Mouse (Mus musculus) erythroblast, adult 5-6 weeks (primary cell): ENCODE data around the gene Tssc4. TPM values are rescaled to one million over a fixed set of nuclear protein-coding genes. Genes with fewer than 3 reads are reported as not detected.

Source experiments
- ATAC-seq: replicated peaks from 2 replicates; pipeline ENCODE4 v1.8.0; 2016; ENCODE audit warnings: moderate number of reproducible peaks, mild to moderate bottlenecking, moderate TSS enrichment, inconsistent platforms; ENCODE audit not compliant: poor library complexity, low FRiP score, severe bottlenecking
- total RNA-seq, 2 experiments: library from RNA; stranded (forward) in 1 of 2; stranded (reverse) in 1 of 2; fragments of 150-400 nt in 1 of 2; fragments of 200-764, 138-1000 nt in 1 of 2; gene quantifications; 2 replicates each; pipeline versions ENCODE4 v1.2.3 to v1.2.4; 2015 to 2017; ENCODE audit warnings: low replicate concordance in 2 of 2

The Tssc4 gene
- total RNA-seq, 2 experiments from 2014 or later, result 1.3 to 16.4 TPM

DNA sequence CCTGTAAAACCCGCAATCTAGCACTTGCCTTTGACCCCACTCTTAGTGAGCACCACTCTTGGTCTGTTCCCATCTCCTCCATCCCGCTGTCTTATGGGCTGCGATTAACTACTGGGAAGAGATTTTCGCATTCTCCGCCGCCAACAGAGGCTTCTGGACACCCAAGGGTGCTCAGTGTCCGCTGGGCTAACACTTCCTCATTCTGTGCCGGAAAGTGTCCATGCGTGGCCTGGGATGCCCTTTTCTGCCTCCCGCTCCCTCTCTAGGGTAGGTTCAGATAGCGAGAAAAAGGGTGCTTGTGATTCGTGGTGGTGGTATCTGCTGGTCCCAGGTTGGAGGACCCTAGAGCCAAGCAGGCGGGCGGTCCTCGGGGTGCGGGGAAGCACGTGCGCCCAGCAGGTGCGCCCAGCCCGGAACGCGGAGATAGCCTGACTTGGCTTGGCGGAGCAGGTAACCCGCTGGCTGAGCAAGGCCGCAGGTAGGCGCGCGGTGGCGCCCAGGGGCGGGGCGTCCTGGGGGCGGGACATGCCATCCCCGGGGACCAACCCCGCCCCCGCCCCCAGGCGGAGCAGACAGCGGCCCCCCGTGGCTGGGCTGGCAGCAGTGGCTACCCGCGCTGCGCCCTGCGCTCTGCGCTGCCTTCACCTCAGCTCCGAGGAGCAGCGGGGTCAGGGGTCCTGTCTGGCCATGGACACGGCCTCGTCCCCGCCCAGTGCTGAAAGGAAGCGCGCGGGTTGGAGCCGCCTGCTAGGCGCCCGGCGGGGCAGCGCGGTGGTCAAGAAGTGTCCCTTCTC, 37.8 kb downstream of the Tssc4 start:
- ATAC-seq, result no peak

DNA sequence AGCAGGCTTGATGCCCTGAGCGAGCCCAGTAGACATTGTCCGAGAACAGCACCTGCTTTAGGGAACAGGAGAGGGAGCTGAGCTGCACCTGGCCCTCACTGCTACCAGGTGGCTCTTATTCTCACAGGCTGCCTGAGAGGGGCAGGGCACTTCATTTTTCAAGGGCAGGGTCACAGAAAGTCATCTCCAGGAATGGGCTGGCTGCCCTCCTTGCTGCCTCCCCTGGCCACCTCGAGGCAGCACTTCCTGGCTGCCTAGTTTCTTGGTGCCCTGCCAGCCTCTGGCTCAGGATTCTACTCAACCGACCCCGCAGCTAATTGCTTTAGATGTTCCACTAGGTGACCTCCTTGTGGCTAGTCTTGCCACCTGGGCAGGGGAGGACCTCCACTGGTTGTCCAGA, 39.2 kb downstream of the Tssc4 start:
- no peak for ATAC-seq

DNA sequence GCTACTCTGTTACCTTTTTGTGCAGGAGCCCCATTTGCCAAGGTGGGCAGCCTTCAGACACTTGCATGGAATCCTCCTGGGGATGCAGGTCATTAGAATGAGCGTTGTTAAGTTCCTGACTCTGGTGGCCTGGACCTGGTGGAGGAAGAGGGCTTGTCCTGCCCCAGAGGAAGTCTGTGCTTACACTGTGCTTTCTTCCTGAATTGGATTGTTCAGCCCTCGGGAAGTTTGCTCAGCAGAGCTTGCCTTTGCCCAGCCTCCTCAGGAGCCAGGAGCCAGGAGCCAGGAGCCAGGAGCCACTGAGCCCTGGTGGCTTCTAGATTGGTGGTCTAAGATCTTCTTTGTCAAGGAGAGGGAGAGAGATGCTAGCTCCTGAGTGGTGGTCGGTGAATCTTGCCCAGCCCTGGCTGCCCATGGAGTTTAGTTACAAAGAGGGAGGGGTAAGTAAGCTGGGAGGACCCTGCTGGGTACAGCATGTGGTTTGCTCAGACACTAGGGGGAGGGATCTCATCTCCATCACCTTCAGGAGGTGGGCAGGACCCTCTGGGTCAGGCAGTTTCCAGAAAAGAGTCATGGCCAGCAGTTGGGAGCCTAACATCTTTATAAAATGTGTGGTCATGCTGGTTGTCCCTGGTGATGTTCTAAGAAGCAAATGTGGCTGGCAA, 40.1 kb downstream of the Tssc4 start:
- ATAC-seq, result no peak

DNA sequence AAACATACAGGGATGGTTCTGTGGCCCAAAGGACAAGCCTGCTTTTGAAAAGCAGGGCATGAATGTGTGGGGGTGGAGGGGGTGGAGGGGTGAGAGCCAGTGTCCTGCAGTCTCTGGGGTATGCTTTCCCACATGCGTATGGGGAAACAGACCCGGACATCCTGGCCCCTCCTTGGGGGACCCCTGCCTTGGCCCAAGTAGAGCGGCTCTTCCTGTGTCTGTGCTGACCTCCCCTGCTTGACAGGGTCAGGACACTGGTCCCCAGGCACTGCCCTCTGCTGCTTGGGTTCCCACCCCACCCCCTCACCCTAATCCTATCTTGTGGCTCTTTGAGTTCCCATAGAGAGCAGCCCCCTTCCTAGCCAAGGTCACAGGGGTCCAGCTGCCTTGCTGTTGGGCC, 40.6 kb downstream of the Tssc4 start:
- no peak for ATAC-seq

DNA sequence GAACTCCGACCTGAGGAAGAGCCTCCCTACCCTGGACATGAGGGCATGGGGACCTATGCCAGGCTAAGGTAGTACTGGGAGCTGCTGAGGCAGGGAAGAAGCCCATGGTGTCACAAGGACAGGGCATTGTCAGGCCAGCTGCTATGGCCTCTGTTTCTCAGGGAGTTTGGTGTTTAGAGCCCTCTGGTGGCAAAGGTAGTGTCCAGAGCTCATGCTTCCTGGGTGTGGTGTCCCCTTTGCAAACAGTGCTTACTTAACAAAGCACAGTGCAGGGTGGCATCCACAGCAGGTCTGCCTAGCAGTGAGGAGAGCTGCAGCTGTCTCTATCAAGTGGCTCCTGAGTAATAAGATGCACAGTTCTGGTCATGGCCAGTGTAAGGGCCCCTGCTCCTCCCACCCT, 41.8 kb downstream of the Tssc4 start:
- ATAC-seq, result no peak

DNA sequence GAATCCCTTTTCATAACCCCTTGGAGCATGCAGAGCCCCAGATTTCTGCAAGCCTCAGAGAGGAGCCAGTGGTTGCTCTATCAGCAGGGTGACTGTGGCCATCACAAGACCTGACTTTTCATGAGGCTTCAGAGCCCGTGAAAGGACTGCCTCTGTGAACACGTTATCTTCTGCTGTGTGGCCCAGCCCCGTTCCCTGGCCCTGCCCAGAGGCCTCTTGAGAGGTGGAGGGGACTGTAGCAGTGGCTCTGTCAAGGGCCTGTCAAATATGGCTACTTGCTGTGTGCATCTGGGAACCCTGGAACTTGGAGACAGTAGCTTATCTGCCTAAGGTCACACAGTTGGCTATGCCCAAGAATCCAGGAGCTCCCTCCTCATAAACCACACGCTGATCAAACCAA, 42.7 kb downstream of the Tssc4 start:
- no peak for ATAC-seq

DNA sequence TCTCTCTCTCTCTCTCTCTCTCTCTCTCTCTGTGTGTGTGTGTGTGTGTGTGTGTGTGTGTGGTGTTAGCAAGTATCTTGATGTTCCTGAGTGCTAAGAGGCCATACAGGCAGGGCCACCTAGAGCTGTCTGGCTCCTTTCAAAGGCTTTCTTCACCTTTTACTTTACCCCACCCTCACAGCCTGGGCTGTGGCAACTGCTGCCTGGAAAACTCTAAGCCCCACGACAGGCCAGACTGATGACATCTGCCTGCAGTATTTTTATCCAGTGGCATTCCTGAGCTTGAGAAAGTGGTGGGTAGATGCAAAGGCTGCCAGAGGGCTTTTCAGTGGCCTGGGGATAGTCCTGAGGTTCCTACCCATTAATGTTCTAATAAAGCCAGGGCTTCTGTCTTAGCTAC, 43.3 kb downstream of the Tssc4 start:
- ATAC-seq, result no peak

DNA sequence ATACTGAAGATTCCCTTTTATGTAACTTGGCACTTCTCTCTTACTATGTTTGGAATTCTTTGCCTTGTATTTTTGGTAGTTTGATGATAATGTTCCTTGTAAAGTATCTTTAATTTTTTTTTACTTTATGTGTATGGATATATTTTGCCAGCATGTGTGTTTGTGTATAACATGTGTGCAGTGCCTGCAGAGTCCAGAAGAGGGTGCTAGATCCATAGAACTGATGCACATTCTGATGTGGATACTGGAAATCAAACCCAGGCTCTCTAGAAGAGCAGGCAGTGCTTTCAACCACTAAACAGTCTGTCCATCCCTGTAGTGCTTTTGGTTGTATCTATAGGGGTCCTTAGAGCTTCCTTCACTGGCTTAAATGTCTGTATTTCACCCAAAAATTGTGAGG, 45.7 kb downstream of the Tssc4 start:
- no peak for ATAC-seq

DNA sequence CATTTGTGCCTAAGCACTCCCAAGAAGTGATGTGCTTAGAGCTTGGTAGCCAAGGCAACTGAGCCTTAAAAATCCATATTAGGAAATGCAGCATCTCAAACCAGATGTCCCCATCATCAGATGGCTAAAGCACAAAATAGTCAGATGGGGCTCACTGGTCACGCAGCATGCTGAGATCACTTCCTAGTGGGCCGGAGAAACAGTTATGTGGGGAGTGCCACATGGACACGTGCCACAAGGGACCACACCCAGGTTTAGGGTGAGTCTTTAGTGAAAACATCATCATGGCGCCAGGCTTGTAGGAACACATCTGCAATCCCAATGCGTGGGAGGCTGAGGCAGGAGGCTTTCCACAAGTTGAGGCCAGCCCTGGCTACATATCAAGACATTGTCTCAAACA, 47.5 kb downstream of the Tssc4 start:
- ATAC-seq, result no peak

DNA sequence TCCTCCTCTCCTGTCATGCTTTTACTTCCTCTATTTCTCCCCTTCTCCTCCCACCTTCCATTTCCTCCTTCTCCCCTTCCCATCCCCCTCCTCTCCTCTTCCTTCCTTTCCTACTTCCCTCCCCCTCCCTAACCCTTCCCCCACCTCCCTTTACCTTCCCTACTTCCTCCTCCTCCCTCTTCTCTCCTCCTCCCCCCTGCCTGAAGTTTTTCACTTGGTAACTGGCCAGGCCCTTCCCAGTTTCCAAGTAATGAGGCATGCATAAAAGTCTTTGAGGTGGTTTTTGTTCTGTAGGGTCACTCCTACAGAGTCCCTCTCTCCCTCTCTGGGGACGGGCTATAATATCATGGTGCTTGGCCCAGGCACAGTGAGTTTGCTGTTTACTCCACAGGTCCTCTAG, 50.4 kb downstream of the Tssc4 start:
- no peak for ATAC-seq

DNA sequence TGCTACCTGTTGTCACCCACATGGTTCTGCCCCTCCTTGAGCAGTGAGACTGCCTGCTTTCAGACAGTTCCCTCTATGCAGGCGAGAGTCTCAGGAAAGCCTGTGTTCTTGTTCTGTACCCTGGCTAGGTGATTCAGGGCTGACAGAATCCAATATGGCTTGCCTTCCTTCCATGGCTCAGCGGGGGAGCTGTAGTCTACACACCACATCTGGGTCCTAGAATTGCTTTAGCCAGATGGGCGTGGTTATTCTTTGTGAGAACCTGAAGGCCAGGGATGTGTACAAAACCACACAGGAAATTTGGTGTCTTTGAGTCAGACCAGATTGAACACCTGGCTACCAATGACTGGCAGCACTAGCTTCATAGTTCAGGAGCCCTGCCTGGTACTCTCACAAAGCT, 50.8 kb downstream of the Tssc4 start:
- ATAC-seq, result no peak

Other genes with a start within 250 kb of the Tssc4 start
- not detected in 2 replicates for gene Th, start 138.1 kb upstream of the Tssc4 start, total RNA-seq (2015; ENCODE audit: low replicate concordance)
- gene Th, start 138.1 kb upstream of the Tssc4 start, total RNA-seq (2017; ENCODE audit: low replicate concordance), result not detected in 2 replicates
- gene Ascl2, start 100.0 kb upstream of the Tssc4 start, total RNA-seq (2015; ENCODE audit: low replicate concordance), result not detected in 2 replicates
- not detected in 2 replicates for gene Ascl2, start 100.0 kb upstream of the Tssc4 start, total RNA-seq (2017; ENCODE audit: low replicate concordance)
- gene Tspan32, start 64.2 kb upstream of the Tssc4 start, total RNA-seq (2015; ENCODE audit: low replicate concordance), result 77.4 and 78.8 TPM in 2 replicates
- gene Tspan32, start 64.2 kb upstream of the Tssc4 start, total RNA-seq (2017; ENCODE audit: low replicate concordance), result 55.2 and 79.5 TPM in 2 replicates
- gene Cd81, start 16.5 kb upstream of the Tssc4 start, total RNA-seq (2015; ENCODE audit: low replicate concordance), result 59.4 and 65.9 TPM in 2 replicates
- gene Cd81, start 16.5 kb upstream of the Tssc4 start, total RNA-seq (2017; ENCODE audit: low replicate concordance), result 40.8 and 80.4 TPM in 2 replicates
- not detected in 2 replicates for gene Trpm5, start 25.4 kb downstream of the Tssc4 start, total RNA-seq (2015; ENCODE audit: low replicate concordance)
- gene Trpm5, start 25.4 kb downstream of the Tssc4 start, total RNA-seq (2017; ENCODE audit: low replicate concordance), result not detected in 2 replicates
- not detected in 2 replicates for gene Kcnq1, start 37.1 kb downstream of the Tssc4 start, total RNA-seq (2015; ENCODE audit: low replicate concordance)
- gene Kcnq1, start 37.1 kb downstream of the Tssc4 start, total RNA-seq (2017; ENCODE audit: low replicate concordance), result not detected in 2 replicates